Mouse (Mus musculus) erythroblast, embryonic 14.5 days (primary cell): Measurements from ENCODE around the gene Bcl6b.

Experiments used
- GATA1 ChIP-seq: IDR thresholded peaks from 2 replicates; pipeline ENCODE4 v1.6.1; 2012; ENCODE audit warnings: low read length, inconsistent platforms, mixed read lengths
- TAL1 ChIP-seq: IDR thresholded peaks from 3 replicates; pipeline ENCODE4 v1.6.1; 2012; ENCODE audit warnings: low read length, inconsistent platforms, mixed read lengths

DNA sequence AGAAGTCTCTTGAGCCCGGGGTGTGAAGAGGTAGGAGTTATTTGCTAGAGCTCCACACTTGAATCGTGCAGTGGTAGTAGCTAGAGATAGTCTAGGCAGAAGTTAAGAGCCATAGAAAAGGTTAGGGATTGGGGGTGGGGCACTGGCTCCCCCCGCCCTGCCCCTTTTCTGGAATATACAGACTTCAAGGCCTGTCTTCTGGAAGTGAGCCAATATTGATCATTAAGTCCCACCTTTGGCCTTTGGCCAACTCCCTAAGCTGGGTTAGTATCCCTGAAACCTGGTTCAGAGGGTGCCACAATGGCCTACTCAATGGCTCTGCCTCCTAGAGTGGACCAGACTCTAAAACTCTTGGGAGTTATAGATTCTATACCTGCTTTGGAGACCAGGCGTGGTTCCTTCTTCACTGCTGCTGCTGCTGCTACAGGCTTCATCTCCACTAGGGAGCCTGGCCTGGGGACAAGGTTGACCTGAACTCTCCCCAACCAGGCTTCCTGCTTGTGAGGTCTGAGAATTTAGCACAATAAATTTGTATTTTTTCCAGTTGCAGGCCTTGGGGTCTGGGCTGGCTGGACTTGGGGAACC is 1.8 kb downstream of the Bcl6b start:
- TF ChIP-seq TAL1 (no peak), GATA1 (no peak)
